Mouse (Mus musculus): Measurements from ENCODE around the gene Ttc21a. TPM values are rescaled to one million over a fixed set of nuclear protein-coding genes. Genes with fewer than 3 reads are reported as not detected.
A peak's percentile ranks its signal among the peaks of the same experiment; 100 is the strongest.

Ttc21a gene
- polyA plus RNA-seq (2015; fragmentation: Nextera tagmentation; extraction: Ambion mirVana), result 0.74 and 0.80 TPM in 2 replicates

- H3K27me3 ChIP-seq (replicated peaks), result no peaks in the 10 kb centered on the region
- H3K4me3 ChIP-seq (replicated peaks), result peak within 1 kb of the TSS; percentile 76
- H3K9ac ChIP-seq (replicated peaks), result peak within 1 kb of the TSS; percentile 90
- WGBS, result 6% methylated on average over 40 of the region's 40 CpGs
- H3K9me3 ChIP-seq (replicated peaks), result no peaks in the 10 kb centered on the region
- H3K27ac ChIP-seq (replicated peaks), result peak within 1 kb of the TSS; percentile 80
- H3K36me3 ChIP-seq, result peaks cover 4% of the 10 kb centered on the region; the same call in 1 of the 2 replicates
- peaks cover 20% of the 10 kb centered on the region for H3K4me1 ChIP-seq
- peak; percentile 96 for ATAC-seq (ENCODE audit: low FRiP score)
- peak within 1 kb of the TSS; percentile 94 for H3K4me2 ChIP-seq
Observed at GRCm38 (mm10) chr9:119937005-119937773, at the start of gene Ttc21a, which contains the start of gene Gorasp1. Gene Ttc21a (plus strand): TSS chr9:119937606. Gene Gorasp1 (minus strand): TSS chr9:119937565.

GRCm38 (mm10) chr9:119888843-119889246 lies 48.6 kb upstream of the Ttc21a start:
- Histone ChIP-seq H3K36me3 (no peaks in the 10 kb centered on the region), H3K27me3 (replicated peaks) (no peaks in the 10 kb centered on the region; the same call in 1 of the 2 replicates), H3K9me3 (replicated peaks) (no peaks in the 10 kb centered on the region), H3K9ac (replicated peaks) (no peak overlapping the region), H3K4me3 (replicated peaks) (no peak overlapping the region), H3K27ac (replicated peaks) (no peak overlapping the region), H3K4me2 (no peak overlapping the region), H3K4me1 (peaks cover 13% of the 10 kb centered on the region)
- 19% methylated on average over 2 of the region's 2 CpGs for WGBS
- ATAC-seq (ENCODE audit: low FRiP score), result no peak

GRCm38 (mm10) chr9:119889446-119889845 lies 48.0 kb upstream of the Ttc21a start:
- no peaks in the 10 kb centered on the region; the same call in 1 of the 2 replicates for H3K27me3 ChIP-seq (replicated peaks)
- H3K4me2 ChIP-seq, result no peak overlapping the region
- no peaks in the 10 kb centered on the region for H3K9me3 ChIP-seq (replicated peaks)
- no peak for ATAC-seq (ENCODE audit: low FRiP score)
- H3K4me3 ChIP-seq (replicated peaks), result no peak overlapping the region
- no peaks in the 10 kb centered on the region for H3K36me3 ChIP-seq
- no peak overlapping the region for H3K27ac ChIP-seq (replicated peaks)
- H3K9ac ChIP-seq (replicated peaks), result no peak overlapping the region
- peaks cover 16% of the 10 kb centered on the region for H3K4me1 ChIP-seq
- 83% methylated on average over 9 of the region's 9 CpGs for WGBS

- no peak overlapping the region for H3K4me3 ChIP-seq (replicated peaks)
- no peak overlapping the region for H3K27ac ChIP-seq (replicated peaks)
- H3K36me3 ChIP-seq, result no peaks in the 10 kb centered on the region
- H3K4me2 ChIP-seq, result no peak overlapping the region
- 60% methylated on average over 2 of the region's 2 CpGs for WGBS
- peaks cover 21% of the 10 kb centered on the region for H3K4me1 ChIP-seq
- H3K9ac ChIP-seq (replicated peaks), result no peak overlapping the region
- H3K9me3 ChIP-seq (replicated peaks), result no peaks in the 10 kb centered on the region
- no peaks in the 10 kb centered on the region; the same call in 1 of the 2 replicates for H3K27me3 ChIP-seq (replicated peaks)
- no peak for ATAC-seq (ENCODE audit: low FRiP score)
Observed at GRCm38 (mm10) chr9:119890692-119891091, 46.7 kb upstream of the Ttc21a start.

GRCm38 (mm10) chr9:119893881-119894280 lies 43.5 kb upstream of the Ttc21a start:
- peak overlapping the region; percentile 88 for H3K4me2 ChIP-seq
- WGBS, result 84% methylated on average over 5 of the region's 5 CpGs
- H3K36me3 ChIP-seq, result no peaks in the 10 kb centered on the region
- ATAC-seq (ENCODE audit: low FRiP score), result no peak
- no peaks in the 10 kb centered on the region; the same call in 1 of the 2 replicates for H3K27me3 ChIP-seq (replicated peaks)
- H3K27ac ChIP-seq (replicated peaks), result no peak overlapping the region
- H3K9me3 ChIP-seq (replicated peaks), result no peaks in the 10 kb centered on the region
- peaks cover 27% of the 10 kb centered on the region for H3K4me1 ChIP-seq
- H3K9ac ChIP-seq (replicated peaks), result no peak overlapping the region
- no peak overlapping the region for H3K4me3 ChIP-seq (replicated peaks)

GRCm38 (mm10) chr9:119894339-119895009 lies 42.9 kb upstream of the Ttc21a start, which contains the start of gene Wdr48:
Gene Wdr48 (plus strand): TSS chr9:119894878.
- Histone ChIP-seq H3K9me3 (replicated peaks) (no peaks in the 10 kb centered on the region), H3K4me3 (replicated peaks) (peak within 1 kb of the TSS; percentile 94), H3K4me1 (peaks cover 21% of the 10 kb centered on the region), H3K27ac (replicated peaks) (peak within 1 kb of the TSS; percentile 88), H3K36me3 (peaks cover under 1% of the 10 kb centered on the region; the same call in 1 of the 2 replicates), H3K27me3 (replicated peaks) (no peaks in the 10 kb centered on the region; the same call in 1 of the 2 replicates), H3K9ac (replicated peaks) (peak within 1 kb of the TSS; percentile 79), H3K4me2 (peak within 1 kb of the TSS; percentile 88)
- ATAC-seq (ENCODE audit: low FRiP score), result peak; percentile 99
- 4% methylated on average over 34 of the region's 34 CpGs for WGBS

GRCm38 (mm10) chr9:119895040-119895721 lies 42.2 kb upstream of the Ttc21a start:
- ATAC-seq (ENCODE audit: low FRiP score), result peak; percentile 81
- WGBS, result 1% methylated on average over 41 of the region's 71 CpGs

GRCm38 (mm10) chr9:119899446-119899845 lies 38.0 kb upstream of the Ttc21a start:
- Histone ChIP-seq H3K36me3 (peaks cover 31% of the 10 kb centered on the region), H3K4me3 (replicated peaks) (no peak overlapping the region), H3K4me2 (no peak overlapping the region), H3K27ac (replicated peaks) (no peak overlapping the region), H3K27me3 (replicated peaks) (no peaks in the 10 kb centered on the region), H3K9ac (replicated peaks) (no peak overlapping the region), H3K4me1 (peaks cover 16% of the 10 kb centered on the region), H3K9me3 (replicated peaks) (no peaks in the 10 kb centered on the region)
- WGBS, result 94% methylated on average over 2 of the region's 2 CpGs
- no peak for ATAC-seq (ENCODE audit: low FRiP score)

More at GRCm38 (mm10) chr9:119895040-119895721, 42.2 kb upstream of the Ttc21a start:
- peaks cover 4% of the 10 kb centered on the region; the same call in 1 of the 2 replicates for H3K36me3 ChIP-seq
- H3K27ac ChIP-seq (replicated peaks), result peak overlapping the region; percentile 88
- peak overlapping the region; percentile 79 for H3K9ac ChIP-seq (replicated peaks)
- peak overlapping the region; percentile 88 for H3K4me2 ChIP-seq
- H3K9me3 ChIP-seq (replicated peaks), result no peaks in the 10 kb centered on the region
- peaks cover 20% of the 10 kb centered on the region for H3K4me1 ChIP-seq
- H3K4me3 ChIP-seq (replicated peaks), result peak overlapping the region; percentile 94
- H3K27me3 ChIP-seq (replicated peaks), result no peaks in the 10 kb centered on the region; the same call in 1 of the 2 replicates

- no peaks in the 10 kb centered on the region for H3K9me3 ChIP-seq (replicated peaks)
- H3K9ac ChIP-seq (replicated peaks), result no peak overlapping the region
- peaks cover 60% of the 10 kb centered on the region for H3K36me3 ChIP-seq
- H3K4me2 ChIP-seq, result no peak overlapping the region
- no peak overlapping the region for H3K4me3 ChIP-seq (replicated peaks)
- no peak overlapping the region for H3K27ac ChIP-seq (replicated peaks)
- no peaks in the 10 kb centered on the region for H3K27me3 ChIP-seq (replicated peaks)
- H3K4me1 ChIP-seq, result no peaks in the 10 kb centered on the region
- 88% methylated on average over 12 of the region's 12 CpGs for WGBS
- no peak for ATAC-seq (ENCODE audit: low FRiP score)
Observed at GRCm38 (mm10) chr9:119902410-119903151, 34.8 kb upstream of the Ttc21a start.

- ATAC-seq (ENCODE audit: low FRiP score), result no peak
- no peaks in the 10 kb centered on the region for H3K4me1 ChIP-seq
- no peak overlapping the region for H3K27ac ChIP-seq (replicated peaks)
- H3K9ac ChIP-seq (replicated peaks), result no peak overlapping the region
- no peak overlapping the region for H3K4me3 ChIP-seq (replicated peaks)
- H3K36me3 ChIP-seq, result peaks cover 91% of the 10 kb centered on the region
- no peaks in the 10 kb centered on the region for H3K27me3 ChIP-seq (replicated peaks)
- no peak overlapping the region for H3K4me2 ChIP-seq
- WGBS, result 97% methylated on average over 3 of the region's 3 CpGs
- H3K9me3 ChIP-seq (replicated peaks), result no peaks in the 10 kb centered on the region
Observed at GRCm38 (mm10) chr9:119908708-119909107, 28.7 kb upstream of the Ttc21a start.

- no peak overlapping the region for H3K27ac ChIP-seq (replicated peaks)
- WGBS, result 95% methylated on average over 3 of the region's 3 CpGs
- H3K9me3 ChIP-seq (replicated peaks), result no peaks in the 10 kb centered on the region
- no peaks in the 10 kb centered on the region for H3K4me1 ChIP-seq
- no peak overlapping the region for H3K4me2 ChIP-seq
- peaks cover 91% of the 10 kb centered on the region for H3K36me3 ChIP-seq
- no peak overlapping the region for H3K9ac ChIP-seq (replicated peaks)
- no peak overlapping the region for H3K4me3 ChIP-seq (replicated peaks)
- no peaks in the 10 kb centered on the region for H3K27me3 ChIP-seq (replicated peaks)
- no peak for ATAC-seq (ENCODE audit: low FRiP score)
Observed at GRCm38 (mm10) chr9:119909931-119910330, 27.5 kb upstream of the Ttc21a start.
